Mouse (Mus musculus) left cerebral cortex, adult 2 months (tissue): Measurements from ENCODE around the gene Mettl24. TPM values are rescaled to one million over a fixed set of nuclear protein-coding genes. Genes with fewer than 3 reads are reported as not detected.

ENCODE experiments used
- DNase-seq, 2 experiments: peaks; one replicate each; pipeline ENCODE4 v3.0.0; 2021 to 2022; ENCODE audit warnings: low spot score in 2 of 2, mixed read lengths in 1 of 2; ENCODE audit errors: extremely low spot score in 1 of 2
- H3K27ac ChIP-seq: fragments of 200-600 bp; 2 replicates; pipeline ENCODE4 v1.8.1; 2022
- H3K4me3 ChIP-seq: fragments of 200-600 bp; 2 replicates; pipeline ENCODE4 v1.8.1; 2022
- CTCF ChIP-seq: fragments of 200-600 bp; IDR thresholded peaks from 2 replicates; pipeline ENCODE4 v1.8.1; 2022; ENCODE audit warnings: antibody characterized with exemption, mild to moderate bottlenecking, moderate library complexity
- intact Hi-C: fragments of 180-260 bp; cut with DNase I; formaldehyde crosslinking; loops from one replicate; pipeline ENCODE4 v1.15.1; 2025
- total RNA-seq, 2 experiments: library from RNA; stranded (reverse); gene quantifications; 2 replicates each; pipeline ENCODE4 v1.2.3; 2021

Gene Mettl24
- total RNA-seq, 2 experiments from 2014 or later: 1.6 to 2.8 TPM

DNA sequence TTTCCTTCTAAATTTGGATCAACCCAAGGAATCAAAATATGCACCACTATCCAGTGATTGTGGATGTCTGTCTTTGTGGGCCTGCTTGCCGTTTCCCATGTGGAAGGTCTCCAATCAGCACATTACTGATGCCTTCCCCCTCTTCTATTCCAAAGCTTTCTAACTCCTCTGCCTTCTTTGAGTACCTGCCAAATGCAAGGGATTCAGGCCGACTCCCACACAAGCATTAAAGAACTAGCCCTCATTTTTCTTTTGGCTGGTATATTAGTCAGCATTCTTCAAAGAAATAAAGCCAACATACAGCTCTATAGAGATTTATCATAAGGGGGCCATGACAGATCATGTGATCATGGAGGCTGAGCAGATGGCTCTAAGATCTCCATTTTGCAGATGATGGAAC lies 31.4 kb upstream of the Mettl24 start:
- no peak for DNase-seq
- Histone ChIP-seq H3K4me3 (no peak overlapping the region), H3K27ac (peak overlapping the region; percentile 78)
- TF ChIP-seq CTCF: no peak
- intact Hi-C loops: loop anchor here (1.0 to 5.0 kb wide), 4 partner anchors 31 to 316 kb away; no protein-coding TSS in a partner anchor

DNA sequence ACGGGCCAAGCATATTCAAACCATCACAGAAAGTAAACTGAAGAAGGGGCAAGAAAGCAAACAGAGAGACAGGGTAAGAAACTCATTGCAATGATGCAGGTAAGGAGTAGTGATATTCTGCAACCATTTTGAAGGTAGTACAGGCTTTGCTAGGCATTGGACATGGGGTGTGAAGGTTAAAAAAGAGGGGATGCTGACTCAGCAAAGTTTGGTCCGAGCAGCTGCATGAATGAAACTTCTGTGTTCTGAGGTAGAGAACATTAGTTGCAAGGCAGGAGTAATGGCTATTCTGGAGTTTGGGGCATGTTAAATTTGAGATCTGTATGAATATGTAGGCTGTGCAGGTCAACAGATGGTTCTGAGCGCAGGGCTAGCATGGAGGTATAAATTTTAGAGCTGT lies 17.8 kb upstream of the Mettl24 start:
- TF ChIP-seq CTCF: no peak
- intact Hi-C loops: no loop called here
- Histone ChIP-seq H3K27ac (no peak overlapping the region), H3K4me3 (no peak overlapping the region)
- no peak for DNase-seq

DNA sequence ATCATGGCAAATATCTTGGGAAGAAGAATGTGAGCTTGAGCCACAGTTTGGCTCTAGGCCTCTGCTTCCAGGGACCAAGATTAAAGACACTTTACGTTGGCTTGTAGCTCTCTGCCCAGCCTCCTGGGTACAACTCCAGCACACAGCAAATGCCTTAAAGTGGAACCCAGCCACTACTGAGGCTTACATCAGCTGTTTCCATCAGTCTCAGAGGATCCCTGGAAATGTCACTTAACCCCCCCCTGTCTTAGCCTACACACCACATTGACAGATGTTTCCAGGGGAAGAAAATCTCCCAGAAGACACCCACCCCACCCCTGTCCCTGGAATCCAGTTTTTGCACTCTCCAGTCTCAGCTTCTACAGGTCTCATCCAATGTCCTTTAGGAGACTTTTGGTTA lies 16.1 kb upstream of the Mettl24 start:
- Histone ChIP-seq H3K27ac (no peak overlapping the region), H3K4me3 (no peak overlapping the region)
- TF ChIP-seq CTCF: no peak
- intact Hi-C loops: no loop called here
- no peak for DNase-seq

DNA sequence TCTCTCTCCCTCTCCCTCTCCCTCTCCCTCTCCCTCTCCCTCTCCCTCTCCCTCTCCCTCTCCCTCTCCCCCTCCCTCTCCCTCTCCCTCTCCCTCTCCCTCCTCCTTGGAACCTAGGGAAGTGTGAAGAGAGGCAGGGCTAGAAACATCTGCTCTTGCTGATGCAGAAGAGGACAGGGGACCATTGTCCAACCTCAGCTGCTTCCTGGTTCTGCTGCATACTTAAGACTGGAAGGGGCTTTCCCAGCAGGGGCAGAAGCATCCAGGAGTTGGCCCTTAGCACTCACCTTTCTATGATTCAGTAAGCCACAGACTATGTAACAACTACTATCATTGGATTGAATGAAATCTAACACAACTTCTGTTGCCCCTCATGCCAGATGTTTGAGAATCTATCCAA lies 14.4 kb upstream of the Mettl24 start:
- Histone ChIP-seq H3K4me3 (no peak overlapping the region), H3K27ac (no peak overlapping the region)
- intact Hi-C loops: no loop called here
- DNase-seq: no peak
- TF ChIP-seq CTCF: no peak

DNA sequence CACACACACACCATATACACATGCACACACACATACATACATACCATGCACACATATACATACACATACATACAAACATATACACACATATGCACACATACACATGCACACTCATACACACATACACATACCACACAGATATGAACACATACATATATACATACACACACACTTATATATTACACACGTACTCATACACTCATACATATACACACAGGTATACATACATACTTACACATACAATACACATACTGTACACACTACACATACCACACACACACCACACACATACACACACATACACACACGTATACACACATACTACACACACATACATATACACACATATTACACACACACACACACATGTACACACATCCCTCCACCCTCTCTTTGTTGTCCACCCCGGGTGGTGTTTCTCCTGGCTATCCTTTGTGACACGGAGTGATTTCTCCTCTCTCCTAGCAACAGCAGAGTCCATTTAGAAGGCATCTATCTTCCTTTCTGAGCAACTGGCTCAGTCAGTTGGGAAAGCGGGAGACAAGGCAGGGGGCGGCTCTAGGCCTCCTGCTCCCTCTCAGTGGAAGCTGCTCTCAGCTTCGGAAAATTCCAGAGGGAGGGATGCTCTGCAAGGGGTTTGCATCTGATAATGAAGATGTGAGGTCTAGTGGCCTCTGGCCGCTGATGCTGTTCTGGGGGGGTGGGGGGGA lies 10.3 kb upstream of the Mettl24 start:
- no peak overlapping the region for H3K27ac ChIP-seq
- H3K4me3 ChIP-seq: no peak overlapping the region
- TF ChIP-seq CTCF: no peak
- intact Hi-C loops: no loop called here
- no peak for DNase-seq

DNA sequence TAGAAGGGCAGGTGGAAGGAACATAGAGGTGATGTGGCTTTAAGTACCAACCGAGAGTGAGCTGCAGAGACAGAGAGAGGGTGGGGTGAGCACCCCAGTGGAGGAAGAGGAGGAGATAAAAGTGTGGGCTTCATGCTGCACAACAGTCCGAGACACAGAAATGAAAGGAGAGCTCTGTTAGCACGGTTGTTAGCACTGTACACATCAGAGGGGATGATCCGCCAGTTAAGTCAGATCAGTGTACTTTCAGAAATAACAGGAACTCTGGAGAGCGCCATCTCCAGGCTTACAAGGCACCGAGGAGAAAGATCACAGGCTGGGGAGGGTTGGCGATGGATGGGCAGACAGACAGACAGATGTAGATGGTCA lies 9.8 kb upstream of the Mettl24 start:
- intact Hi-C loops: no loop called here
- no peak; the same call in 1 of the 2 replicates for TF ChIP-seq CTCF
- H3K27ac ChIP-seq: no peak overlapping the region
- no peak overlapping the region for H3K4me3 ChIP-seq
- no peak for DNase-seq

DNA sequence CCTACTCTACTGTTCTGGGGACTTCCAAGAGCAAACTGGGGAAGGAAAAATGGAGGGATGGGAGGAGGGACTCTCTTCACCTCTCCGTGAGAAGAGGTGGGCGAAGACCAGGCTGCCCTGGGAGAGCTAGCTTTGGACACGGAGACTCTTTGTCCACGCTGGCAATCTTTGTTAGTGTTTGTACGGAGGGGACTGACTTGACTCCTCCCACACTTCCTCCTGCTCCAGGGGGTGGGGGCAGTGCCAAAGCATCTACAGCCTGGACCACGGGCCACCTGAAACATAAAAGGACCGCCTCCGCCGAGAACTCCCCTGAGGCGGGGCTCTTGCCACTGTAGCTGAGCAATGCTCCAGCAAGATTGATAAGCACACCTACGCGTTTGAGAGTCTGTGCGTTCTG lies 8.9 kb upstream of the Mettl24 start:
- intact Hi-C loops: no loop called here
- no peak for TF ChIP-seq CTCF
- DNase-seq: no peak
- Histone ChIP-seq H3K4me3 (no peak overlapping the region), H3K27ac (no peak overlapping the region)

DNA sequence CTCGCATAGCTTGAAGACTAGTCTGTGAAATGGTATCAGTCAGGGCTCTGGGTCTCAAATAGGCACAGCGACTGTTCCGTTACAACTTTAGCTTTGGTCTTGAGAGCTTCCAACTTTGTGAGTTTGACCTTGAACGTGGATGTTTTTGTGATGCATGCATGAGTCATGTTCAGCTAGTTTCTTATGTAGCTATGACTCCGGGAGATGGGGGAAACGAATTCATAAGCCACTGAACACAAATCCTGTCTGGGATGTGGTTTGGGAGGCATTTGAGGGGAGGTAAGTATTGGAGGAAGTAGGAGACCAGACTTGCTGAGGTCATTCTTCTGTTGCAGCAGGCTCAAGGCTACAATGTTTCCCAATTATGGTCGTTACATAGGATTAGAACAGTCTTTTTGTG lies 7.2 kb upstream of the Mettl24 start:
- DNase-seq: no peak
- no peak overlapping the region for H3K27ac ChIP-seq
- intact Hi-C loops: no loop called here
- no peak for TF ChIP-seq CTCF
- H3K4me3 ChIP-seq: no peak overlapping the region

DNA sequence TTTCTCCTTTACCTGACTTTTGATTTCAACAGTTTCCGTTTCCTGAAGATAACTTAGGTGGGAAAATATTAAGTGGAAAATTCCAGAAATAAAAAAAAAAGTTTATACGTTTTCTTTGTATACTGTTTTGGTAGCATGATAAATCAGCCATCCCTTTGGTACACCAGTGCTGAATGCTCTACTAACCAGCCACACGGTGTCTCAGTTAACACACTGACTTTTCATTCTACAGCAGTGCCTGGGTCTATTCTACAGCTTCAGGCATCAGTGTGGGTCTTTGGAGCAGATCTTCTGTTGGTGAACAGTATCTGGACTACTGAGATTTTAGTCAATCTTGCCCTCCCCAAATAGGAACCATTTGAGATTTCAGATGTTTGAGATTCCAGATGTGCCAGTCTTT lies 4.6 kb upstream of the Mettl24 start:
- H3K27ac ChIP-seq: no peak overlapping the region
- H3K4me3 ChIP-seq: no peak overlapping the region
- no peak for DNase-seq
- intact Hi-C loops: no loop called here
- TF ChIP-seq CTCF: peak; percentile 28; the same call in 1 of the 2 replicates

DNA sequence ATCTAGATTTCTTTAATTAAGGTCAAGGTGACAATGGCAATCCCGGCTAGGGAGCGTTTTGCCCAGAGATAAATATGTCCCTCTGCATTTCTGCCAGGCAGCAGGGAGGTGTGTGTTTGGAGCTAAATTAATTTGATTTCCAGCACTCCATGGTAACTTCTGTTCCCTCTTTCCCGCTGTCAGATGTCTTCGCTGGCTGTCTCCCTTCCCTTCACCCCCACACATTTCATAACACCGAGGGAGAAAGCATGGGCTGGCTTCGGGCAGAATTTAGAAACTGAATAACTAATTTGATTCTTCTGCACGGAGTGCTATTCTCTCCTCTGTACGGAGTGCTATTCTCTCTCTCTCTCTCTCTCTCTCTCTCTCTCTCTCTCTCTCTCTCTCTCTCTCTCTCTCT lies 612 bp upstream of the Mettl24 start:
- H3K27ac ChIP-seq: peak overlapping the region; percentile 83
- no peak overlapping the region for H3K4me3 ChIP-seq
- intact Hi-C loops: loop anchor here (1.0 to 5.0 kb wide), 6 partner anchors 31 to 198 kb away; no protein-coding TSS in a partner anchor
- peak; percentile 55 to 61 for DNase-seq
- TF ChIP-seq CTCF: no peak

DNA sequence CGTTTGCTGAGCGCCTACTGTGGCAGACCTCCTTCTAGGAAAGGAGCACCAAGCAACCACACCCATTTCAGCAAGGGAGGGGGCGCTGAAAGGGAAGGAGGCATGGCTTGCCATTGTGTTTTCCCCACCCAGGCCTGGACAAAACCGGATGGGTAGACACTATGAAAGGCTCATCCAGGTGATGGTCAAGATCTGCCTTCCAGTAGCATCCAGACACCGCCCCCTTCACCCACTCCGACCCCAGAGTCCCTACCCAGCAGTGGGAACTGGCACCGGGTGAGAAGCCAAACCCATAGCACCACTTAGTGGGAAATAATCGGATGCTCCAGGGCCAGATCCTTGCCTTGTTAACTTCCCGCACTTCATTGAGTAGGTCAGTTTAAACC lies 779 bp downstream of the Mettl24 start:
- peak in 1 of 2 experiments; percentile 21 for DNase-seq
- intact Hi-C loops: loop anchor here (1.0 to 5.0 kb wide), 5 partner anchors 67 to 200 kb away; no protein-coding TSS in a partner anchor
- H3K27ac ChIP-seq: peak overlapping the region; percentile 99
- H3K4me3 ChIP-seq: peak overlapping the region; percentile 54
- no peak for TF ChIP-seq CTCF

DNA sequence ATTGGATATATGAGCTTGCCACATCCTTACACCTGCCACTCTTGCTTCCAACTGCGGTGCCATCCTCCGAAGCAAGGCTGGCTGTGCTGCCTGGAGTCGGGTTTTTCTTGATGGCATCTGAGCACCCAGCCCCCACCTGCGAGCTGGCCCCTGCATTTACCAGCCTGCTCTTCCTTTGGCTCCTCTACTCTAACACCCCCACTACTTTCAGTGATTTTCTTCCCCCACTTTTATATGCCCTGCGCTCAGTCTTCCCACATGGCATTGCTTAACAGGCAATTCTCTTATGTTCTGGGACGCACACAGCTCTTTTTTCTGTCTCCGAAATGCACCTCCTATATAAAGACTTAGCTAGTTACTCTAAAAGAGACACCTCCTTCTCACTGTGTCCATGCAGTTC lies 1.2 kb downstream of the Mettl24 start:
- H3K27ac ChIP-seq: peak overlapping the region; percentile 99
- intact Hi-C loops: loop anchor here (5.0 kb wide), 1 partner anchor 93 kb away; no protein-coding TSS in a partner anchor
- no peak for TF ChIP-seq CTCF
- peak; percentile 31 to 54 for DNase-seq
- peak overlapping the region; percentile 54 for H3K4me3 ChIP-seq

DNA sequence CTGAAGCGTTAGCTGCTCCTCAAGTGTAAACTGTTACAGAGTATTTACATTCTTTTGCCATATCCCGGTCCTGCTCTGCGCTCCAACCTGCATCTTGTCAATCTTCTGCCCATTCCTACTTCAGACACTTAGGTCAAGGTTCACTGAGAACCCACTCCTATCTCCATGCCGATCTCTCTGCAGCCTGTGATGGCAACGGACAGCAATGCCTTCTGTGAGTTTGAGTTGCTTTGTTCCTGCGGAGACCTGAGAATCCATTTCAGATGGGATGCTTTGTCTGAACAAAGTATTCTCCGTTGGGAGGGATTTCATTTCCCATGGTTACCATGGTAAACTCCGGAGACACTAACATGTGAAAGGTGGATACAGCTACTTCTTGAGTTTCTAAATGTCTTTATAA lies 2.6 kb downstream of the Mettl24 start:
- no peak for DNase-seq
- H3K4me3 ChIP-seq: no peak overlapping the region
- intact Hi-C loops: loop anchor here (5.0 kb wide), 1 partner anchor 142 kb away; no protein-coding TSS in a partner anchor
- TF ChIP-seq CTCF: no peak
- peak overlapping the region; percentile 99 for H3K27ac ChIP-seq
